Mouse (Mus musculus): ENCODE results near the gene Thra. TPM values are rescaled to one million over a fixed set of nuclear protein-coding genes. Genes with fewer than 3 reads are reported as not detected.

The Thra gene
- polyA plus RNA-seq, 1 experiment, result 851 TPM

DNA sequence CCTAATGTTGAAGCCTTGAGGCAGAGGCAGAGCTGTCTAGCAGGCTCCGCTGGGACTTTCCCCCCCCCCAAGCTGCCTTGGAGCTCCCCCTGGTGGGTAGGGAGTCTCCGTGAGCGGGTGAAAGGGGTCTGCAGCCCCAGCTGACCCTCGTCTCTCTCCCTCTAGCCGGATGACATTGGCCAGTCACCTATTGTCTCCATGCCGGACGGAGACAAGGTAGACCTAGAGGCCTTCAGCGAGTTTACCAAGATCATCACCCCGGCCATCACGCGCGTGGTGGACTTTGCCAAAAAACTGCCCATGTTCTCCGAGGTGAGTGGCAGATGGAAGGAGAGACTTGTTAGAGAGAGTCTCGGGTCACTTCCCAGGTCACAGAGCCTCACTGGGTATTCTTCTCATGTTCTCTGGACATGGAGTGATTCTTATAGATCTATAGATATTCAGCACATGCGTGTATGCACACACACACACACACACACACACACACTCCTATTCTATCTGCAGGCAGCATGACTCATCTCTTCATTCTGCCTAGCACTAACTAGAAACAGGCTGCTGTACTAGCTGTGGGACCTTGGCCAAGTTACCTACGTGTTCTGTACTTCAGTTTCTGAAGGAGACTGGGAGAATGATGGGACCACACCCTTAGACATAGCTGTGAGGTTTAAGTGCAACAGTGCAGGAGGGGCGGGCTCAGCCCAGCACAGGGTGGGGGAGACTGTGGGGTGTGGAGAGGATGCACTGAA is 22.5 kb downstream of the Thra start:
- peak; percentile 81 to 85 for DNase-seq (ENCODE audit: extremely low spot score in 1 of 2, low spot score in 1 of 2)

DNA sequence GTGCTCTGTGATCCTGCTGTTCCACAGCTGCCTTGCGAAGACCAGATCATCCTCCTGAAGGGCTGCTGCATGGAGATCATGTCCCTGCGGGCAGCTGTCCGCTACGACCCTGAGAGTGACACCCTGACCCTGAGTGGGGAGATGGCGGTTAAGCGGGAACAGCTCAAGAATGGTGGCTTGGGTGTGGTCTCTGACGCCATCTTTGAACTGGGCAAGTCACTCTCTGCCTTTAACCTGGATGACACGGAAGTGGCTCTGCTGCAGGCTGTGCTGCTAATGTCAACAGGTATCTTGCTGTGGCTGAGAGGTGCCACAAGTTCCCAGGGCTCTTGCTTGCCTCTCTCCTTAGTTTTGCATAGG is 23.0 kb downstream of the Thra start:
- DNase-seq (ENCODE audit: extremely low spot score in 1 of 2, low spot score in 1 of 2), result no peak

DNA sequence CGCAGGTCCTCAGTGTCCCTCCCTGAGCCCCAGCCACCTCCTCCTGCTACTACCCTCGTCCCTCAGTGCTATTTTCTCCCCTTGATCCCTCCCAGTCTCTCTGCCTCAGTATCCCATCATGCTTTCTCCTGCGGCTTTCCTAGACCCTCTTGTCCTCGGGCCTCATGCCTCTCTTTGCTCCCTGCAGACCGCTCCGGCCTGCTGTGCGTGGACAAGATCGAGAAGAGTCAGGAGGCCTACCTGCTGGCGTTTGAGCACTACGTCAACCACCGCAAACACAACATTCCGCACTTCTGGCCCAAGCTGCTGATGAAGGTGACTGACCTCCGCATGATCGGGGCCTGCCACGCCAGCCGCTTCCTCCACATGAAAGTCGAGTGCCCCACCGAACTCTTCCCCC is 23.7 kb downstream of the Thra start:
- DNase-seq (ENCODE audit: extremely low spot score in 1 of 2, low spot score in 1 of 2), result no peak

DNA sequence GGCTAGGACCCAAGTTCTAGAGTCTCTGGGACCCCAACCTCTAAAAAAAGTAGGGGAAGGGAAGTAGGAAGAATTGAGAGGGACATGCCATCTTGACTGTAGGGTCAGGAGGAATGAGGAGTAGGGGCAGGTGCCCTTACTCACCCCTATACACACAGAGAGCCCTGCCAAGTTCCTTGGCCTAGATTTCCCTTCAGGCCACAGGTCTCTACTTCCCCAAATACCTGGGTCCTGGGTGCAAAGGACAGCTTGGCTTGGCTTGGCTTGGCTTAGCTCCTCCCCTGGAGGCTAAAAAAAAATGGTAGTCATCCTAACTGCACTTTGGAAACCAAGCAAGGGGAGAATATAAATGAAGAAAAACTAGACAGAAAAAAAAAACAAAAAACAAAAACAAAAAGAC is 24.3 kb downstream of the Thra start:
- DNase-seq (ENCODE audit: extremely low spot score in 1 of 2, low spot score in 1 of 2), result no peak

DNA sequence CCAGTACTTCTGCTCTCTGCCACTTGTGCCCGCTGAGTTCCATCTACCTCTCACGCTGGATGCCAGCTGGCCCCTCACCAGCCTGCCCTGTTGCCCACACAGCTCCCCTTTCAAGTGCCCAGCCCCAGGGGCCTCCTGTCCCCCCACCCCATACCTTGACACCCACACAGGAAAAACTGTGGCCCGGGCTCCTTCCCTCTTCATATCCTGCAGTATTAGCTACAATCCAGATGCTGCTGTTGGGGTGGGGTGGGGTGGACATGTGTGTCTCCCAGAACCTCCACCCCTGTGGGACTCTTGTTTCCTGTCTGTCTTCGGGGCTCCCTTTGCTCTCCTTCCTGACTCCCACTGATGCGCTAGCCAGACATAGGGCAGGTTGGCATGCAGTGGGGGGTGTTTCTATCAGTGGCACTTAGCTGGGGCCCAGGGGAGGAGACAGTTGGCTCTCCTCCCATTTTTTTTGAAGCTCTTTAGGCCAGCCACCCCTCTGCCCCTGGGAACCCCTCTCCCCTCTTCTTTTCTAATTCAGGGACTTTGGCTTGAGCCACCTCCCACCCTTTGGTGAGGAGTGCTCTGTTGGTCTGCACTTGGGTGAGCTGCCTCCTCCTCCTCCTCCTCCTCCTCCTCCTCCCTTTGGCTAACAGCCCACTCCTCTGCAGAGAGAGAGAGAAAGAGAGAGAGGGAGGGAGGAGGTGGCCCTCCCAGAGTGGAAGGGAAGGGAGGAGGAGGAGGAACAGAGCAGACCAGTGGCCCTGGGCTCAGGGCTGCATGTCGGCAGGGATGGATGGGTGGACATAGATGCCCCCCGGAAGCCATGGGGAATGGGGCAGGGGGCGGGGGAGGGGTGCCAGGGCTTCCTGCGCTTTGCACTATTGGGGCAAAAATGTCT is 25.2 kb downstream of the Thra start:
- DNase-seq (ENCODE audit: extremely low spot score in 1 of 2, low spot score in 1 of 2), result no peak

DNA sequence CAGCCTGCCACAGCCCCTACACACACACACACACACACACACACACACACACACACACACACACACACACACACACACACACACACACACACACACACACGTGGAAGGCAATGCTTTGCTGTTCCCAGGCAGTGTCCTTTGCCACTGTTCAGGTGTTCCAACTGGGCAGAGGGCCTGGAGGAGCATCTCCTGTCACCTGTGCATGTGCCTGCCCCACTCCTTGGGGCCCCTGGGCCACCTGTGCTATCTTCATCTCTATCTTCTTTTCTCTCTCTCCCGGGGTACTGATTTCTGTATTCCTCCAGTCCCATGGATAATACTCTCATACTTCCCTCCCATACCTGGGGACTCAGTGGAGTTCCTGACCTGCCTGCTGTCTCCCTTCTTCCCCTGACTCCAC is 25.9 kb downstream of the Thra start:
- DNase-seq (ENCODE audit: extremely low spot score in 1 of 2, low spot score in 1 of 2), result no peak

DNA sequence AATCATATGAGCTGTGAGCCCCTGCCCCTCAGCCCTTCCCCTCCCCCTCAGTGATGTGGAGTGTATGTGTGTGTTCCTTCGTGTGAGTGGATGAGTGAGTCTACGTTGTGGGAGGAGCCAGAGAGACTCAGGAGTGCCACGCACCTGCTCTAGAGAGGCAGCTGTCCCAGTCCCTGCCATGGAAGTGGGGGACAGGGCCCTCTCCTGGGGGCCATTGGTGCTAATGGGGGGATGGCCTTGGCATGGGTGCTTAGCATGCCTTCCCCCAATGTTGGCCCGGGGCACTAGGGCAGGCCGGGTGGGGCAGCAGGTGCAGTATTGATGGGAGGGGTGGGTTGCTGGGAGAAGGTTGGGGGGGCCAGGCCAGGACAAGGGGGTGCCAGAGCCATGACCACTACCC is 26.4 kb downstream of the Thra start:
- no peak for DNase-seq (ENCODE audit: extremely low spot score in 1 of 2, low spot score in 1 of 2)

DNA sequence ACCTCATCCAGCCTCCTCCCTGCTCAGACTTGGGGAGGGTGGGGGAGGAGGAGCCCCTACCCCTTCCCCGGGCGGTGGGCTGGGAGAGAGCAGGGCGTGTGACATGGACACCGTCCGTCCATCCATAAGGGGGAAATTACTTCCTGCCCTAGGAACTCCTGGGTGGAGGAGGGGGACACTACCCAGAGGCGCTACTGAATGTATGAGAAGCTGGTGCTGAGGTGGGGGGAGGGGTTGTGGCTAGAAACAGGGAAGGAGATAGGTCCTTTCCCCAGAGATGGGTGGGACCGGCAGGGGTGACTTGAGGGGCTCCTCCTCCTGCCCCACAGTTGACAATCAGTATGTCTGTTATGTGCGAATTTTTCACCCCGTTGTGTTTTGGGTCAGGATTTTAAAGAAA is 26.8 kb downstream of the Thra start:
- peak in 1 of 2 experiments; percentile 66 for DNase-seq (ENCODE audit: extremely low spot score in 1 of 2, low spot score in 1 of 2)

DNA sequence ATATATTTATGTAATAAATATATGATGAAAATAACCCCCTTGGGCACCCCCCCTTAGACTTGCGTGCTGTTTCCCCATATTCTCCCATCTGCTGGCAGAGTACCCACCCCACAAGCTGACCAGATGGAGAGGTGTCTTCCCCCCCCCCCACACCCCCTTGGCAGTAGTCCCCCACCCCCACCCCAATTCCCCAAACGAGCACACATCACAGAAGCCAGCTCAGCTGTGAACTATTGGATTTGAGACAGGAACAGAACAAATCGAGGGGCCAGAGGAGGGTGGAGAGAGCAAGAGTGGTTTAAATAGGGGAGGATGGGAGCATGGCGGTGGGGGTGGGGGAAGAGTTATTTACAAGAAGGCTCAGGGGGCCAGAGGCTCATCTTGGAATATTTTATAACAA is 27.3 kb downstream of the Thra start:
- no peak for DNase-seq (ENCODE audit: extremely low spot score in 1 of 2, low spot score in 1 of 2)

DNA sequence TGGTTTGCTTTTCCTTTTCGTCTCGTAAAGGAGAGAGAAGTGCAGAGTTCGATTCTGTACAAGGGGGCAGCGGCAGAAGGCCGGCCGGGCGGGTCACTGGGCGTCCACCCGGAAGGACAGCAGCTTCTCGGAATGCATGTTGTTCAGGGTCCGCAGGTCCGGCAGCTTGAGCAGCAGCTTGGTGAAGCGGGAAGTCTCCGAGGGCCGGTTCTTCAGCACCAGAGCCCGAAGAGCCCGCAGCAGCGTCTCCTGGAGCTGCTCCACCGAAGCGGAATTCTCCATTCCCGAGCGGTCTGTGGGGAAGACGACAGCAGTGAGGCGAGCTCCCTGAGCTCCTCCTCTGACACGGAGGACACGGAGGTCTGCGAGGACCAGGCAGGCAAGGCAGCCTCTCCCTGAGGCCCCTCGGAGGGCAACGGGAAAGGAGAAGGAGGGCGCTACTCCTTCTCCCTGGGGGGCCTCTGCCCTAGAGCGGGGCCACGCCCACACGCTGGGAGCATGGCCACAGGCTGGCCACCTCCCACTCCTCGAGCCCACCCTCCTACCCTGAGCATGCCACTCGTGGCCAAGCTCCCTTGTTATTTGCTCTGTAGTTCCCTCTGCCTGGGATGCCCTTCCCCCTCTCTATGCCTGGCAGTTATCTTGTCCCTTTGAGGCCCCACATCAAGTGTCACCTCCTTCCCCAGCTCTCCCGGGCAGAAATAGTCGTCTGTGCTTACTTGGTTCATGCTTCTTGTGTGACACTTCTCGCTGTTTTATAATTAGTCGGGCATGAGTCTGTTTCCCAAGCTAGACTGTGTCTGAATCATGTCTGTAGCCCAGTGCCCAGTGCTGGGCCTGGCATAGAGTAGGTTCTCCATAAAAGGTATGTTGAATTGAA is 27.9 kb downstream of the Thra start:
- peak in 1 of 2 experiments; percentile 53 for DNase-seq (ENCODE audit: extremely low spot score in 1 of 2, low spot score in 1 of 2)

DNA sequence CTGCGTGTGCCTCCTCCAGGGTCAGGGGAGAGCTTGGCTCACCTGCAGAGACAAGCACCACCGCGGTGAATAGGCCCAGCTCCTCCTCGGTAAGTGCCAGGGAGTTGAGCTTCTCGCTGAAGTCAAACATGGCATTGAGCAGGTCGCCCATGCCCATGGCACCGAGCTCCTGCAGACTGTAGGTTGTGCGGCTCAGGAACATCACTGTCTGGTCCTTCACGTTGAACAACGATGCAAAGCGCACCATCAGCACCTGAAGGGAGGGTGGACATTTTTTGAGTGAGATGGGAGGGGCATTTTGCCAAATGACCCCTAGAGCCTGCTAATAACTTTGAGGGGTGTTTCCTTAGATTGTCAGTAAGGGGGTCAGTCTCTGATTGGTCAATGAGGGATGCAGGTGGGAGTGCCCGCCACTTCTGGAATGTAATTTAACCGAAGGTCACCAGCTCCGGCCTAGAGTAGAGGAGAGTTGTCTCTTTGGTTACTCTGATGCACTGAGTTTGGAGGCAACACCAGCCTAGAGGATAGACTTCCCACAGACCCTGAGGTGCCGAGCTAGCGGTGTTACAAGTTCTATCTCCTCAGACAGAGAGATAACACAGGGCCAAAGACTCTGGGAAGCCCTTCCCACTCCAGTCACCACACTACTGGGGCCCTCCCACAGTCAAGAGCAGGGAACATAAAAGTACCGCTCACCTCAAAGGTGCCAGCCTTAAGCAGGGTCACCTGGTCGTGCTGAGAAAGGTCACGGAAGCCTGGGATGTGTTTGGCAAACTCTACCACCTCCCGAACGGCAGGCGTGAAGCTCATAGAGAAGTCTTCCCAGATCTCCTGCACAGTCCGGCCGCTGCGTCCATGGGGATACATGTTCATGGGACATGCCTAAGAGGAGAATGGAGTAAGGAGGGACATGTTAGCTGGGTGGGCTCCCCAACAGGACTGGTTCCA is 28.8 kb downstream of the Thra start:
- DNase-seq (ENCODE audit: extremely low spot score in 1 of 2, low spot score in 1 of 2), result no peak

DNA sequence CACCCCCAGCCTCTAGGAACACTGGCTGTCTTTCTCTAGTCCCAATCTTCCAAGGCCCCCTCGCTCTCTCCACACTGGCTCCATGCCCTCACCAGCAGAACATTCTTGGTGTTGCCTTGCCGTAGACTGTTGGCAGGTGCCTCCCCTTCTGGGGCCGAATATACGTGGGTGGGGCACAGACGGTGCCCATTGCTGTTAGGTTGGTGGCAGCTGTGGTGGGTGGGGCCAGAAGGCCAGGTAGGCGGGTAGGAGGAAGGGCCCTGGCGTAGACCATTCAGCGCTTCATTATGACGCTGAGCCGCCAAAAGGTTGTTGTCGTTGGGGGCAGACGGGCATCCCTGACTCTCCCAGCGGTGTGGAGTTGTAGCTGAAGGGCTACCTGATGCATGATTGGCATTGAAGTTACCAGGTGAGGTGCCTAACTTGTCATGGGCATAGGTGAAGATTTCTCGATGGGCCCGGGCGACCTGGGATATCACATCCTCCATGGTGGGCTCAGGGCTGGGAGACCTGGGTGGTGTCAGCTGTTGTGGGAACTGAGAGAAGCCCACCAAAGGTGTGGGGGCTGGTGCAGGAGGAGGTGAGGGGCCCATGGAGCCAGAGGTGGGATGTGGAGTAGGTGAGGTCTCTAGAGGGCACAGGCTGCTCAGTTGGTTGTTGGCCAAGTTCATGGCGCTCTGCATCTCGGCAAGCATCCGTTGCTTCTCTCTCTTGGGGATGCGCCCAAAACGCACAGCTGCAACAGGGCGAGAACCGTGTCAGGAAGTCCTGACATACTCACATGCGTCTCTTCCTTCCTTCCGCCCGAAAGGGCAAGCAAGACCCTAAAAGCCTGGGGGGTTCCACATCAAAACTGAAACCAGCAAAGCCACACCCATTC is 29.9 kb downstream of the Thra start:
- peak in 1 of 2 experiments; percentile 76 for DNase-seq (ENCODE audit: extremely low spot score in 1 of 2, low spot score in 1 of 2)

DNA sequence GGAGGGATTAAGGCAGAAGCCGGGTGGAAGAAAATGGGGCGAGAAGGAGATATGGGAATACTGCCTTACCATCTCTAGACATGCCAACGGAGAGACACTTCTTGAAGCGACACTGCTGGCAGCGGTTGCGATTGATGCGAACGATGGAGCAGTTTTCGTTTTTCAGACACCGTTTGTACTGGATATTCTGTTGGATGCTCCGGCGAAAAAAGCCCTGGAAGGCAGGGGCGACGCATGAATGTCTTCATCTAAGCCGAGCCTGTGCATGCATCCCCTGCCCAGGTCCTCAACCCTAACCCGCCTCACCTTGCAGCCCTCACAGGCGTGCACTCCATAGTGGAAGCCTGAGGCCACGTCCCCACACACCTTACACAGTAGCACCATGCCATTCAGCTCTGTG is 30.7 kb downstream of the Thra start:
- no peak for DNase-seq (ENCODE audit: extremely low spot score in 1 of 2, low spot score in 1 of 2)

DNA sequence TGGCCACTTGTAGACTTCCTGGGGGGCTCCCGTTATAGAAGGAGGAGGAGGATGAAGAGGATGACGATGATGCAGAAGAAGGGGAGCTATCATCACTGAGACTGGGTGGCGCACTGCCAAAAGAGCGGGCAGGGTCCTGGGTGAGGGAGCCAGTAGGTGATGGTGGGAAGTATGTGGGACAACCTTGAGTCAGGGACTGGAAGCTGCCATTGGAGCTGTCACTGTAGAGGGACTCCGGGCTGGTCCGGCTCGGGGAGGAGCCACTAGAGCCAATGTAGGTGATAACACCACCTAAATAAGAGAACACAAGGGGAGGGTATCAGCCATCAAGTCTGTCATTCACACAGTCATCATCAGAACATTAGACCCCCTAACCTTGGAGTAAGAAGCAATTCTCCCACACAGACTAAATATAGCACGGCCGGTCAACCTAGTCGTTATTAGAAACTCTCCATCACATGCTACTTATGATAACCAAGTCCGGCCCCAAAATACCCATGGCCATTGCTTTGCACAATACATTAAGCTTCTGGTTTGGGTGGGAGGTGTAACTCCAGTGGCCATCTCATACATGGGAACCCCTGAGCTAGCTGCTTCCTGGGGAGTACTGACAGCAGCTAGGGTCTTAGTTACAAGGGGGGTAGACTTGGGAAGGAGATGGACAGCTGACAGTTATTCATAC is 31.5 kb downstream of the Thra start:
- peak in 1 of 2 experiments; percentile 36 for DNase-seq (ENCODE audit: extremely low spot score in 1 of 2, low spot score in 1 of 2)

DNA sequence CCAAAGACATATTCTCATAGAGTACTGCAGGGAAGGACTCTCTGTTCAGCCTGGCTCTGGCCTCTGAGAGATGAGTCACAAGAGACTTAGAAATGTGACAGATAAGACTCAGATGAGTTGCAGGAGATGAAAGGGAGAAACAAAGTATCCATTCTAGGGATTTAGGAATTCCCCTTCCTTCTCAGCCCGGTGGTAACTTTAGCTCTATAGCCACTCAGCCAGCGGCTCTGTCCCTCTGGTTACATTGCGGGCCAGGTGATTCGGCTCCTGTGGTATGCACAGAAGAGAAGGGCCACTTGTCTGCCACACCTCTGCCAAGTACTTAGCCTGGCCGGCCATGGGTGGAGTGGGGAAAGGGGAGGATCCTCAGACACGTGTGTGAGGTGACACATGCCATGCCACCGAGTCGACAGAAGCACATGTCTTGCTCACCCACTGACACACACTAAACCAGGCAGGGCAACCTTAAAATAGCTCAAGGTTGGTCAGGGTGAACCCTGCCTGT is 32.3 kb downstream of the Thra start:
- peak in 1 of 2 experiments; percentile 50 for DNase-seq (ENCODE audit: extremely low spot score in 1 of 2, low spot score in 1 of 2)

DNA sequence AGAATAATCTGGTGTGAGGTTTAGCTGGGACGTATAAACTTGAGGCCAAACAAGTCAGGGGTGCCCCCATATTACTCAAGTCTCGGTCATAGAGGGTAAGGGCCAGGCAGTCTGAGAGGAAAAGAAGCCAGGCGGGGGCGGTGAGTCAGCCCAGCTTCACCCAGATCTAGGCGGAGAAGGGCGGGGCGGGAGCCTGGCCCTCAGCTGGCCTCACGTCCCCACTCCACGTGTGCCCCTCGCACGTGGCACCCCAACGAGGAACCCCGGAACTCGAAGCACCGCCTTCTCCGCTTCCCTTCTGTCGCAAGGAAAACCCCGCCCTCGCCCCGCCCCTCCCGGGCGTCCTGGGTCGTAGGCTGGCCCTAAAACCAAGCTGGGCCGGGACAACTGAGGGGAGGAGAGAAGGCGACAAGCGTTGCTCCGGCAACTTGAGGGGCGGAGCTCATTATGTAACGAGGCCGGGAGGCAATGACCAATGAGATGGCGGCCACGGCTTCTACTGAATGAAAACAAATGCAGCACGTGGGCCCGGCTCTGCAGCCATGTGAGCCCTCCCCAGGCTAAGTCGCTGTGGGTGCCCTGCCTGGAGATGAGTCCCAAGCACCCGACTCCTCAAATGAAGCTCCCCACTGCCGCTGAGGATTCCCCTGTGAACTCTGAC is 33.3 kb downstream of the Thra start:
- DNase-seq (ENCODE audit: extremely low spot score in 1 of 2, low spot score in 1 of 2), result peak; percentile 100

DNA sequence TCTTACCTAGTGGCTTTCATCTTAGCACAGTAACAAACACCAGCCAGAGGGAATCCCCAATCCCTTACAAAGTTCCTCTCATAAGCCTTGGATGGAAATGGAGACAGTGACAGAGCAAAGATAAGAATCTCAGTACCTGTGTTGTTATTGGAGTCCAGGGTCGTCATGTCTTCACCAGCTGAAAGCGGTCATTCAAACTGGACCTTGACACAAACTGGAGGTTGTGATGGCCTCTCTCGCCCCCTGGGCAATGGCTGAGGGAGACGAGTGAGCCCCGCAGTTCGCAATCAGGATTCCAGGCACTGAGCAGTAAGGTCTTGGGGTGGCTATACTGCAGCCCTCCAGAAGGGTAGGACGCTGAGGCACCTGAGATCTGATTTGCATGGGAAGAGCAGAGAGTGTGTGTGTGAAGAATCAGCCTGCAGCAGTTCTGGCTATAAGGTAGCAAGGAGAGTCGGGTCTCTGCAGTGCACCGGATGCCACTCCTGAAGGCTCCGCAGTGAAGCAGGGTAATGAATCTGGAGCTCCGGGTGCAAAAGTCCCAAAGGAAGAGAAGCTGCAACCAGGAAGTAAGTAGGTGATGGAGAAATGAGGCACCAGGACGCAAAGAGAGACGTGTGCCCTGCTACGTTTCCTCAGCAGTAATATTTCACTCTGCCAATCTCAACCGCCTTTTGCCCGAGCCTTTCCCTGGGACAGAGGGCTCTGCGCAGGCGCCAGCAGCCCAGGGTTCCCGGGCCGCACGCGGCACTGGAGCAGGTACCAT is 34.3 kb downstream of the Thra start, which contains the start of gene Nr1d1:
Gene Nr1d1 (minus strand): TSS at position 752 of the 766 bp plus-strand sequence.
- no peak for DNase-seq (ENCODE audit: extremely low spot score in 1 of 2, low spot score in 1 of 2)

All from frontal cortex, adult 2 months (tissue).